Mouse (Mus musculus) kidney, adult 10 weeks (tissue): ENCODE measurements around the gene Zfp668. TPM values are rescaled to one million over a fixed set of nuclear protein-coding genes. Genes with fewer than 3 reads are reported as not detected.

Source experiments
- polyA plus RNA-seq: library from polyadenylated mRNA; stranded (reverse); fragments of 350-450 nt; fragmentation: Illumina TruSeq; extraction: RNeasy Lipid Tissue Mini Kit (QIAGEN cat#74804); gene quantifications from one replicate; pipeline ENCODE4 v1.2.3, GENCODE M21; 2014; ENCODE audit warnings: low read depth, low replicate concordance

The Zfp668 gene
- 0.77 TPM for polyA plus RNA-seq

GRCm38 (mm10) chr7:127876467-127877348 lies at the start of gene Zfp668:
Gene Zfp668, minus strand, starts transcription at chr7:127876828.

GRCm38 (mm10) chr7:127912190-127912871 lies 35.7 kb upstream of the Zfp668 start, which contains the start of gene Kat8:
Gene Kat8, plus strand, starts transcription at chr7:127912516.

GRCm38 (mm10) chr7:127903971-127904796 lies 27.6 kb upstream of the Zfp668 start, which contains the start of gene Bckdk:
Gene Bckdk, plus strand, starts transcription at chr7:127904082.

GRCm38 (mm10) chr7:127895442-127895841 lies 18.8 kb upstream of the Zfp668 start, which contains the start of the genes Gm21974 and Vkorc1:
Gene Gm21974, minus strand, starts transcription at chr7:127895454.
Gene Vkorc1, minus strand, starts transcription at chr7:127895617.

GRCm38 (mm10) chr7:127890798-127891197 lies 14.2 kb upstream of the Zfp668 start, which contains the start of gene Prss53:
Gene Prss53, minus strand, starts transcription at chr7:127890970.

GRCm38 (mm10) chr7:127876041-127876466 lies 574 bp downstream of the Zfp668 start, which contains the start of gene Zfp646:
Gene Zfp646, plus strand, starts transcription at chr7:127876221.

GRCm38 (mm10) chr7:127824176-127824871 lies 52.3 kb downstream of the Zfp668 start, which contains the start of the genes Stx4a and Stx1b:
Gene Stx4a, plus strand, starts transcription at chr7:127824294.
Gene Stx1b, minus strand, starts transcription at chr7:127824549.

Other genes with a start within 250 kb of the Zfp668 start
- gene Bcl7c, start 167.9 kb downstream of the Zfp668 start, polyA plus RNA-seq = 1.6 TPM
- 6.3 TPM for gene Ctf1, start 164.1 kb downstream of the Zfp668 start, polyA plus RNA-seq
- gene Ctf2, start 144.7 kb downstream of the Zfp668 start, polyA plus RNA-seq = not detected
- 0.28 TPM for gene Fbxl19, start 132.3 kb downstream of the Zfp668 start, polyA plus RNA-seq
- 3.0 TPM for gene Orai3, start 107.0 kb downstream of the Zfp668 start, polyA plus RNA-seq
- 4.2 TPM for gene Setd1a, start 100.2 kb downstream of the Zfp668 start, polyA plus RNA-seq
- gene Gm49388, start 91.2 kb downstream of the Zfp668 start, polyA plus RNA-seq = not detected
- gene Hsd3b7, start 76.2 kb downstream of the Zfp668 start, polyA plus RNA-seq = 9.7 TPM
- 8.2 TPM for gene Stx4a, start 52.5 kb downstream of the Zfp668 start, polyA plus RNA-seq
- gene Stx1b, start 52.3 kb downstream of the Zfp668 start, polyA plus RNA-seq = 0.16 TPM
- gene Zfp646, start 607 bp downstream of the Zfp668 start, polyA plus RNA-seq = 4.8 TPM
- gene Prss53, start 14.1 kb upstream of the Zfp668 start, polyA plus RNA-seq = 0.20 TPM
- not detected for gene Gm21974, start 18.6 kb upstream of the Zfp668 start, polyA plus RNA-seq
- 72.8 TPM for gene Vkorc1, start 18.8 kb upstream of the Zfp668 start, polyA plus RNA-seq
- 4.9 TPM for gene Bckdk, start 27.3 kb upstream of the Zfp668 start, polyA plus RNA-seq
- 6.3 TPM for gene Kat8, start 35.7 kb upstream of the Zfp668 start, polyA plus RNA-seq
- 4.9 TPM for gene Prss8, start 53.3 kb upstream of the Zfp668 start, polyA plus RNA-seq
- gene Prss36, start 69.9 kb upstream of the Zfp668 start, polyA plus RNA-seq = not detected
- gene Fus, start 90.6 kb upstream of the Zfp668 start, polyA plus RNA-seq = 363 TPM
- 6.6 TPM for gene Pycard, start 117.0 kb upstream of the Zfp668 start, polyA plus RNA-seq
- not detected for gene Trim72, start 127.1 kb upstream of the Zfp668 start, polyA plus RNA-seq
- 0.69 TPM for gene Itgam, start 185.8 kb upstream of the Zfp668 start, polyA plus RNA-seq
- not detected for gene Gm49368, start 185.9 kb upstream of the Zfp668 start, polyA plus RNA-seq